Mouse (Mus musculus): Measurements from ENCODE around the gene Cxcl1. TPM values are rescaled to one million over a fixed set of nuclear protein-coding genes. Genes with fewer than 3 reads are reported as not detected.

Cxcl1 gene
- polyA plus RNA-seq, 1 experiment from 2014 or later, result 0.72 TPM

DNA sequence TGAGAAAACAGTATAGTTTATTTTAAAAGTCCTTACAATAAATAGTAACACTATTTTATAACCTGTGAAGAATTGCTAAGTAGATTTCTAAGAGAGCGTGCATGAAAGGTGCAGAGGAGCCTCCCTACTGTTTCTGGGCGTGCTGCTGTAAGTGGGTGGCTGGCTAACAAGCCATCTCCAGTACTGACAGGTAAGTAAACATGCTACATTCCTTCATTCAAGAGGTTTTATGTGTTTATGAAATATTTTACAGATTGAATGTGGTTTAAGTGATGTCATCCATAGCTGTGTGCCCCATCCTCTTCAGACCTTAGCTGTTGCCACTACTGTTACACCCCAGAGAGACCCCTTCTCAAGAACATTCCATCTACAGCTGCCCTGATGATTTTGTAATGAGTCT lies 32.6 kb upstream of the Cxcl1 start:
- Histone ChIP-seq H3K27ac (ENCODE audit: low read depth) (no peak overlapping the region), H3K36me3 (ENCODE audit: insufficient read depth) (no peaks in the 10 kb centered on the region), H3K4me3 (ENCODE audit: low read depth, low read length) (no peak overlapping the region), H3K4me1 (ENCODE audit: insufficient read depth) (no peaks in the 10 kb centered on the region), H3K9ac (no peak overlapping the region), H3K9me3 (ENCODE audit: low read depth, low read length) (no peaks in the 10 kb centered on the region), H3K4me2 (no peak overlapping the region), H3K27me3 (ENCODE audit: insufficient read depth, low read length) (no peaks in the 10 kb centered on the region)
- WGBS, result 58% methylated on average over 2 of the region's 2 CpGs
- DNase-seq, result no peak
- no peak; the same call in 1 of the 2 replicates for ATAC-seq (ENCODE audit: insufficient read depth)
- no peak for TF ChIP-seq CTCF (IDR thresholded peaks at IDR 0.05; ENCODE audit: low read depth)

DNA sequence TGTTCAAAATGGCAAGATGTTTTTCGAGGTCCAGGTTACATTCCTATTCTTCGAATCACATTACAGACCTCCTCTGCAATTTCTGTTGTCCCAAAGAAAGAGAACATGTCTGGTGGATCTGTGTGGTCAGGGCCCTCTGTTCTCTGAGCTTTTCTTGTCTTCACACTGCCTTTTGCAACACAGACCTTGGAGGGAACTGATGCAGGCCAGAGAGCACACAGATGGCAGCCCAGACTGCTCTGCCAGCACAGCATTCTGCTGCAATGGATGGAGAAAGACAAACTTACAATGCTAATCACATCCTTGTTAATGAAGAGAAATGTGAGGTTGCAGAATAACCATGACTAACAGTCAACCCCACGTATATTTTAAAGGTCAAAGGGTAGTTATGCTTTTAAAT lies 32.0 kb upstream of the Cxcl1 start:
- no peak overlapping the region for H3K4me2 ChIP-seq
- no peaks in the 10 kb centered on the region for H3K9me3 ChIP-seq (ENCODE audit: low read depth, low read length)
- H3K27me3 ChIP-seq (ENCODE audit: insufficient read depth, low read length), result no peaks in the 10 kb centered on the region
- 69% methylated on average over 3 of the region's 3 CpGs for WGBS
- no peaks in the 10 kb centered on the region for H3K36me3 ChIP-seq (ENCODE audit: insufficient read depth)
- no peak overlapping the region for H3K27ac ChIP-seq (ENCODE audit: low read depth)
- no peak overlapping the region for H3K4me3 ChIP-seq (ENCODE audit: low read depth, low read length)
- TF ChIP-seq CTCF (IDR thresholded peaks at IDR 0.05; ENCODE audit: low read depth), result no peak
- no peak overlapping the region for H3K9ac ChIP-seq
- DNase-seq (no peak), ATAC-seq (ENCODE audit: insufficient read depth) (no peak)
- H3K4me1 ChIP-seq (ENCODE audit: insufficient read depth), result no peaks in the 10 kb centered on the region

DNA sequence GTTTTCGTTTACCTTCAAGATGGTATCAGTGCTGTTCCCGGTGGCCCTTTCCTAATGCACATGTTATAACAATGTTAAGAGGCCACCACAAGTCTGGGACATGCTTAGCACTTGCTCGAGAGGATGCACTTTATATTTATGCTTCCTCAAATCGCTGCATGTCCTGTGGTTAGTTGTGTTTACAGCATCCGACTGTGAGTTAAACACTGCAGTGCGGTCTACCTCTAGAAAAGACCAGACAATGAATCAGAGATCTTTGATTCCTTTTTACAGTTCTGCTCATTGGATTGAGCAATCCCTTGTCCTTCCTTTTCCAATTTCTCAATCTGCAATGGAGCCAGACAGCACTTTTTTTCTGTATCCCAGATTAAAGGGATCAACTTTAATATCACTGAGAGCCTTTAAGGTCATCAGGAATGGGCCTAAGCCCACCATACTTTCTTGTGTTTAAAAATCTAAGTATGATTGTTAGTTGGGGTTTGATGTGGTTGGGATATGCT lies 29.1 kb upstream of the Cxcl1 start:
- Histone ChIP-seq H3K27me3 (ENCODE audit: insufficient read depth, low read length) (no peaks in the 10 kb centered on the region), H3K36me3 (ENCODE audit: insufficient read depth) (no peaks in the 10 kb centered on the region), H3K4me3 (ENCODE audit: low read depth, low read length) (no peak overlapping the region), H3K9ac (no peak overlapping the region), H3K27ac (ENCODE audit: low read depth) (no peak overlapping the region), H3K4me1 (ENCODE audit: insufficient read depth) (no peaks in the 10 kb centered on the region), H3K4me2 (no peak overlapping the region), H3K9me3 (ENCODE audit: low read depth, low read length) (no peaks in the 10 kb centered on the region)
- TF ChIP-seq CTCF (IDR thresholded peaks at IDR 0.05; ENCODE audit: low read depth), result no peak
- ATAC-seq (ENCODE audit: insufficient read depth), result no peak
- no peak for DNase-seq
- WGBS, result 71% methylated on average over 6 of the region's 6 CpGs

DNA sequence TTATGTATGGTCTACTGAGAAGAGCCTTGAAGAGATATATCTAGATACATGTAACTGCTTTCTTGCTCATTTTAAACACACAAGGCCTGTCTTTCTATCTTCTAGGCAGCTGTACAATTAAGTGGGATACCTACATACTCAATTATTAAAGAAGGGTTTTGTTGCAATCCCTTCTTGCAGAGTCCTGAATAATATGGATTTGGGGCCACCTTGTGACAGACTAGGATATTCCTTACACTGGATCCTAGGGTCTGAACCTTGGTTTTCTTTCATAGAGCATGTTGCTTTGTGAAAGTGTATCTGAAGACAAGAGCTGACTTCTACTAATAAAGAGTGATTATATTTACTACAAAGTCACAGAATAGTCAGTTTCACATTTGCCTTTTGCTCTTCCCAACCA lies 24.3 kb upstream of the Cxcl1 start:
- H3K9ac ChIP-seq, result no peak overlapping the region
- no peak overlapping the region for H3K27ac ChIP-seq (ENCODE audit: low read depth)
- TF ChIP-seq CTCF (IDR thresholded peaks at IDR 0.05; ENCODE audit: low read depth), result peak; percentile 42; the same call in 1 of the 2 replicates

DNA sequence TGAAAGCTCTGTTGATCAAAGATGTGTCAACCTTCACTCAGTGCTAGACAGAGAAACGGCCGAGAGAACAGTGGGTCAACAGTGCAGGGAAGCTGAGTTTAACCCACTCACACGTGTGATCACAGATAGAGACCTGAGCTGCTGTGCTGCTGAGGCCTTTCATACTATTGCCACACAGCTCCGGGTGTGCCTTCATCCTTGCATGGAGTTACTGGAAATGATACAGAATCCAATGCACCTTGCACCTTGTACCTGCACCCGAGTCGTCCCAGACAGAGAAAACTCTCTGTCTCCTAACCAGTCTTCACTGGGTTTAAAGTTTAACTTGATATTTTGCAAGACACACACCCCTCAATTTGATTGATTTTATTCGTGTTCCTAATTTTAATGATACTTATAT lies 18.7 kb upstream of the Cxcl1 start:
- H3K9ac ChIP-seq, result no peak overlapping the region
- no peak for ATAC-seq (ENCODE audit: insufficient read depth)
- no peaks in the 10 kb centered on the region for H3K27me3 ChIP-seq (ENCODE audit: insufficient read depth, low read length)
- no peak overlapping the region for H3K4me3 ChIP-seq (ENCODE audit: low read depth, low read length)
- no peak for DNase-seq
- H3K9me3 ChIP-seq (ENCODE audit: low read depth, low read length), result no peaks in the 10 kb centered on the region
- H3K4me1 ChIP-seq (ENCODE audit: insufficient read depth), result no peaks in the 10 kb centered on the region
- H3K4me2 ChIP-seq, result no peak overlapping the region
- no peaks in the 10 kb centered on the region for H3K36me3 ChIP-seq (ENCODE audit: insufficient read depth)
- TF ChIP-seq CTCF (IDR thresholded peaks at IDR 0.05; ENCODE audit: low read depth), result no peak
- no peak overlapping the region for H3K27ac ChIP-seq (ENCODE audit: low read depth)
- 64% methylated on average over 7 of the region's 7 CpGs for WGBS

More for the DNA sequence above, 24.3 kb upstream of the Cxcl1 start:
- Histone ChIP-seq H3K36me3 (ENCODE audit: insufficient read depth) (no peaks in the 10 kb centered on the region), H3K9me3 (ENCODE audit: low read depth, low read length) (no peaks in the 10 kb centered on the region), H3K4me2 (no peak overlapping the region), H3K4me1 (ENCODE audit: insufficient read depth) (no peaks in the 10 kb centered on the region), H3K27me3 (ENCODE audit: insufficient read depth, low read length) (no peaks in the 10 kb centered on the region), H3K4me3 (ENCODE audit: low read depth, low read length) (no peak overlapping the region)
- ATAC-seq (ENCODE audit: insufficient read depth), result no peak
- DNase-seq, result peak; percentile 59

DNA sequence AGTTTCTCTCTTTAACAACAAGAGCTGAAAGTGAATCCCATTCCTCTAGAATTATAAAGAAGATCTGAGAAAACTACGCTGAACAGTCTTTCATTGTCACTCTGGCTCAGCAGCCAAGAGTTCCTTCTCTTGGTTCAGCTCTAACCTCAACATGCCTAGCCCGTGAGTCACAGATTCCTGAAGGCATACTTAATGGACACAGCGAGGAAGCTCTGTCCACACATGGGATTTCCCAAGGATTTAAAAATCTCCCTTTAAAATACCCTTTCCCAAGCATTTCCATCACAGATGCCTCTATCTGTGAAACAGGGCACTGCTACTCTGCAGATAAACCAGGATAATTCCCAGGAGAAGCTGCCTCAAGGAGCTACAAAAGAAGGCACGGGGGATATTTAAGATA lies 15.0 kb upstream of the Cxcl1 start:
- DNase-seq (peak; percentile 53), ATAC-seq (ENCODE audit: insufficient read depth) (no peak)
- Histone ChIP-seq H3K9ac (no peak overlapping the region), H3K4me1 (ENCODE audit: insufficient read depth) (no peaks in the 10 kb centered on the region), H3K9me3 (ENCODE audit: low read depth, low read length) (no peaks in the 10 kb centered on the region), H3K4me2 (no peak overlapping the region), H3K27me3 (ENCODE audit: insufficient read depth, low read length) (no peaks in the 10 kb centered on the region), H3K36me3 (ENCODE audit: insufficient read depth) (no peaks in the 10 kb centered on the region), H3K4me3 (ENCODE audit: low read depth, low read length) (no peak overlapping the region), H3K27ac (ENCODE audit: low read depth) (peak overlapping the region; percentile 46; the same call in 1 of the 2 replicates)
- TF ChIP-seq CTCF (IDR thresholded peaks at IDR 0.05; ENCODE audit: low read depth), result no peak
- 60% methylated on average over 4 of the region's 4 CpGs for WGBS

DNA sequence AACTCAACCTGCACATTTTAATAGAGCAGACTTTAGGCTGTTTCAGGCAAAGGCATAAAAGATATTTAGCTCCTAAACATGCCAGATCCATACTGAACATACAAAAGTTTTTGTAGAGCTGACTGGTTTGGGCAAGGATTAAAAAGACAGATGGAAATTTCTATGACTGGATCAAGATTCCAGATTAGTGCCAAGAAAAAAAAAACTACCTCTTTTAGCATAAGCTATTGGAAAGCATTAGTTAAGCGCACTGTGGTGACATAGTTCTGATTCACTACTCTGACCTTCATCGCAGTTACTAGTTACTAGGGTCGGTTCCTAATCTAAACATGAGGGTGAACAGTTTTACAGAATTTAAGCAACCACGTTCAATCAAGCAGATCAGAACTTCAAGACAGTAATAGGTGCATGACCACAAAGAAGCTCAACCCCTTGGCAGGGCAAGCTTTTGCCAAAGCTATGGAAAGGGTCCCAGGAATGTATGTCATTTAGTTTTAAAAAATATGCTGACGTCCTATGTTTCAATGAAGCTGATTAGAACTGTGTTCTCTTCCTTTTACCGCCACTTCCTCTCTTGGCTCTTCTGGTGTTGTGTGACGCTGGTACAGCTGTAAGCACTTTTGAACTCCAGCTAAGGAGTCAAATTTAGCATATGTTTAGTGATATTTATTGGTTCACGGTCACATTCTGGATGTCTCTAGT lies 14.4 kb upstream of the Cxcl1 start:
- WGBS, result 61% methylated on average over 8 of the region's 8 CpGs
- Histone ChIP-seq H3K9me3 (ENCODE audit: low read depth, low read length) (no peaks in the 10 kb centered on the region), H3K27ac (ENCODE audit: low read depth) (no peak overlapping the region), H3K4me3 (ENCODE audit: low read depth, low read length) (no peak overlapping the region), H3K4me1 (ENCODE audit: insufficient read depth) (no peaks in the 10 kb centered on the region), H3K27me3 (ENCODE audit: insufficient read depth, low read length) (no peaks in the 10 kb centered on the region), H3K36me3 (ENCODE audit: insufficient read depth) (no peaks in the 10 kb centered on the region), H3K4me2 (no peak overlapping the region), H3K9ac (no peak overlapping the region)
- no peak for DNase-seq
- ATAC-seq (ENCODE audit: insufficient read depth), result no peak
- no peak for TF ChIP-seq CTCF (IDR thresholded peaks at IDR 0.05; ENCODE audit: low read depth)

Measured in lung, embryonic 14.5 days (tissue).